Mouse (Mus musculus) thymus, adult 2 months (tissue): ENCODE results near the gene Dgkg.

Experiments used
- CTCF ChIP-seq: fragments of 200-500 bp; IDR thresholded peaks from 2 replicates; pipeline ENCODE4 v1.5.1; 2012; ENCODE audit warnings: mild to moderate bottlenecking, control low read depth, low read length, moderate library complexity, borderline replicate concordance; ENCODE audit not compliant: control insufficient read depth, poor library complexity, insufficient read depth; ENCODE audit errors: extremely low read depth
- POLR2A ChIP-seq: fragments of 200-500 bp; IDR thresholded peaks from 2 replicates; pipeline ENCODE4 v1.6.1; 2012; ENCODE audit warnings: mild to moderate bottlenecking, low read length, control low read depth, moderate library complexity; ENCODE audit not compliant: control insufficient read depth, poor library complexity, insufficient read depth; ENCODE audit errors: extremely low read depth

DNA sequence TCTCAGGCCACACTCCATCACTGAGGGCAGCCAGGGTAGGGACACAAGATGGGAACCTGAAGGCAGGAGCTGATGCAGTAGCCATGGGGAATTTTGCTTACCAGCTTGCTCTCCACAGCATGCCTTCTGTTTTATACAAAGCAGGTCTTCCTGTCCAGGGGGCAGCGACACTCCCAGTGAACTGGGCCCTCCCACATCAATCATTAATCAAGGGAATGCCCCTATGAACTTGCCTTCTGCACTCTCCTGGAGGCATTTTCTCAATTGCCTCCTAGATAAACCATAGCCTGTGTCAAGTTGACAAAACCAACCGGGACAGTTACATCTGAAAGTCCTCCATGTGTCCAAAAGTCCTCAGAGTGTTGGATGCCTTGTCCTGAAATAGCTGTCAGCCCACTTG is 6.1 kb upstream of the Dgkg start:
- TF ChIP-seq CTCF (no peak), POLR2A (no peak)
